Mouse (Mus musculus): ENCODE data around the gene Olfr49. TPM values are rescaled to one million over a fixed set of nuclear protein-coding genes. Genes with fewer than 3 reads are reported as not detected.

Olfr49 gene
- polyA plus RNA-seq (2015; fragmentation: Nextera tagmentation; extraction: Ambion mirVana): not detected in 2 replicates

DNA sequence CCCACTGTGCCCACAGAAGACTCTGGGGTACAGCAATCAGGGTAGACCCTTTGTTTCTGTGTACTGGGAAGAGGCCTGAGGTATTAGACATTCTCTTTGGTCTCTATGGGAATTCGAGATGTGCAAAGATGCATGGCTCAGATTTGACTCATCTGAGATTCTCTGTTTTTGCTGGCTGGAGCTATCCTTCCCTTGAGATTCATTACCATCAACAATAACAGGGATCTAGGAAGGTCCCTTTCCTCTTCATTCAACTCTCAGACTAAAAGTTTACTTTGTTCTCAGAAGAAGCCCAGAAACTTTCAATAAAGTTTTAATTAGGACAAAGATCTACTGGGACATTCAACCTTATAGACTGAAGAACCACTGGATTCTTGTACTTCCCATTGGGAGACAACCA, at the start of gene Olfr49:
Olfr49 (minus strand) TSS at position 101 of the 400 bp plus-strand sequence.
- Histone ChIP-seq H3K4me3 (replicated peaks) (no peak within 1 kb of the TSS), H3K27ac (no peak within 1 kb of the TSS), H3K9ac (replicated peaks) (no peak within 1 kb of the TSS), H3K36me3 (no peaks in the 10 kb centered on the region), H3K4me1 (replicated peaks) (no peaks in the 10 kb centered on the region), H3K27me3 (no peaks in the 10 kb centered on the region), H3K9me3 (no peaks in the 10 kb centered on the region), H3K4me2 (replicated peaks) (no peak within 1 kb of the TSS)
- 78% methylated on average over 1 of the region's 1 CpGs for WGBS
- ATAC-seq: no peak

DNA sequence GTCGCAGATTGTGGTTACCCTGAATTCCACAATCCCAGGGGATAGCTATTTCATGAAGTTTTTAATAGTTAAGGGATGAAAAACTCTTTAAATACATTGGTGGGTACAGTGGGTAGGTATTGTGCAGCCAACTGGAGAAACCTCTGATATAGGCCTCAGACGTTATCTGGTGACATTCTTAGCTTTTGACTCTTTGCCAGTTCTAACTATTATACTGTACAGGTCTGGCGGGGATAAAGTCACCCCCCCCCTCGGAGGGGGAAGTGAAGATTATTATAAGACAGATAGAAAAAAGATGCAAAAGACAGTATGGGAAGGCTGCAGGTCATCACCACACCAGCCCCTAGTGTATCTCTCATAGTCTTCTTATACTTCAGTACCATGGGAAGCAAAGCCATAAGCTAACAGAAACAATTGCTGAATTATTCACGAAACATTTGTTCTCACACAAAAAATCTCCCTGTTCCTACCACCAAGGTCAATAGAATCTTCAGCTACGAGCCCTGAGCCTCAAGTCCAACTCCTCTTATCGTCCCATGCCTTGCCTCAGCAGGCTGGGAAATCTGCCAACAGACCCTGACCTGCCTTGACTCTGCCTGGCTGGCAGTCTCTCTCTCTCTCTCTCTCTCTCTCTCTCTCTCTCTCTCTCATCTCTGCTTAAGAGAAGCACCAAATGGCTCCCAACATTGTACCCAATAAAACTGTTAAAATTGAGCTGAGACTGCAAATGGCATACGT, 48.9 kb upstream of the Olfr49 start:
- no peaks in the 10 kb centered on the region for H3K9me3 ChIP-seq
- 80% methylated on average over 8 of the region's 8 CpGs for WGBS
- H3K4me1 ChIP-seq (replicated peaks): peaks cover 10% of the 10 kb centered on the region; the same call in 1 of the 2 replicates
- H3K27me3 ChIP-seq: no peaks in the 10 kb centered on the region
- no peak overlapping the region for H3K4me3 ChIP-seq (replicated peaks)
- no peak overlapping the region for H3K4me2 ChIP-seq (replicated peaks)
- no peaks in the 10 kb centered on the region for H3K36me3 ChIP-seq
- H3K9ac ChIP-seq (replicated peaks): no peak overlapping the region
- ATAC-seq: no peak
- H3K27ac ChIP-seq: no peak overlapping the region

DNA sequence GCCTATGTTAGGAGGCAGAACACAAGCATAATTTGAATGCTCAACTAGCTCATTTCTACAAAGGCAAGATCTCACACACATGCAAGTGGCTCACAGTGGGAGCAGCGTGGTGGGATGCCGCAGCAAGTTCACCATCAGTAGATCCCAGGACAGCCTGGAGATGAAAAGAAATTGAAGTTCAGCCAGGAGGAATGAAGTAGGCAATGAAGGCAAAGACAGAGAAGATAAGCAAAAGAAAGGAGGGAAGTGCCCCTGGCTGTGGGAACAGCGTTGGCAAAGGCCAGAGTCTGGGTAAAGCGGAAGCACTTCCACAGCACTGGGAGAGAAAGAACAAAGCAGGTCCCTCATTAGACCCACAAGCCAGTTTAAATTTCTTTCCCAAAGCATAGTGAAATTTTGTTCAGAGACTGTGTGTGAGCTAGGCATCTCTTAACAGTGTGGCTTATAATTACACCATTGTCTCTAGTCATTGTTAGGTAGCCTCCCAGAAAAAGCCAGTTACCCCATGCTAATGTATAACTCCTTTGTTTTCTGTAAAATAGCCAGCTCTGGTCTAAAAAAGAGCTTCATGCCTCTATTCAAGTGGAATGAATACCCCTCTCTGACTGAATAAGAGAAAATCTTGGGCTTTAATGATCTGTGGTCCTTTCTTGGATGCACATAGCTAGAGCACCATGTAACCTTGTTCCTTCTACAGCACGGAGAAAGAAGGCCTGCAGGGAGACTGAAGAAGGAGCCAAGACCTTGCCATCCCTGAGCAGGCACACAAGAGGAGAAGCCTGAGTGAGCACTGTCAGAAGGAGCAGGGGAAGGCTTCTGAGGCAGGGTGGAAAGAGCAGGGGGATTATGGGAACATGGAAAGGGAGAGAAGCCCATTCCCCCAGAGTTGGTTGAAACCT, 47.7 kb upstream of the Olfr49 start:
- no peak overlapping the region for H3K4me3 ChIP-seq (replicated peaks)
- H3K9ac ChIP-seq (replicated peaks): no peak overlapping the region
- no peaks in the 10 kb centered on the region for H3K27me3 ChIP-seq
- 41% methylated on average over 5 of the region's 5 CpGs for WGBS
- no peaks in the 10 kb centered on the region for H3K36me3 ChIP-seq
- peak; percentile 63 for ATAC-seq
- no peaks in the 10 kb centered on the region for H3K9me3 ChIP-seq
- H3K27ac ChIP-seq: peak overlapping the region; percentile 30
- peaks cover 10% of the 10 kb centered on the region; the same call in 1 of the 2 replicates for H3K4me1 ChIP-seq (replicated peaks)
- H3K4me2 ChIP-seq (replicated peaks): no peak overlapping the region

DNA sequence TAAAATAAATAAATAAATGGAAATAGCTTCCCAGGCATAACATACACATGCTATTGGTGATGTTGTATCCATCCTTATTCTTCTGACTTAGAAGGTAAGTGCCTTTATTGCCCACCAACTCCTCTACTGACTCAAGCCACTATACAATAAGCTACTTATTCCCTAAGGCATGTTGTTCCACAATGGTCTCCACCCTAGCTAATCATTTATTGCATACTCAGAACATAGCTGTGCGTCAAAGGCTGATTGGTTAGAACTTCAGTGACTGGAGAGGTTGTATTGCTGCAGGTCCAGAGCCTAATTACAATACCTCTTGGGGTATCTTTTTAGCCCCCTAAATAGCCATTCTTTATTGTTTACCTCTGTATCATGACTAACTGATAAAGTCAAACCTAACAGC, 46.4 kb upstream of the Olfr49 start:
- no peaks in the 10 kb centered on the region for H3K36me3 ChIP-seq
- ATAC-seq: no peak
- H3K4me3 ChIP-seq (replicated peaks): no peak overlapping the region
- no peak overlapping the region for H3K9ac ChIP-seq (replicated peaks)
- H3K4me1 ChIP-seq (replicated peaks): peaks cover 10% of the 10 kb centered on the region; the same call in 1 of the 2 replicates
- no peaks in the 10 kb centered on the region for H3K27me3 ChIP-seq
- H3K4me2 ChIP-seq (replicated peaks): no peak overlapping the region
- 89% methylated on average over 1 of the region's 1 CpGs for WGBS
- no peak overlapping the region for H3K27ac ChIP-seq
- H3K9me3 ChIP-seq: no peaks in the 10 kb centered on the region

DNA sequence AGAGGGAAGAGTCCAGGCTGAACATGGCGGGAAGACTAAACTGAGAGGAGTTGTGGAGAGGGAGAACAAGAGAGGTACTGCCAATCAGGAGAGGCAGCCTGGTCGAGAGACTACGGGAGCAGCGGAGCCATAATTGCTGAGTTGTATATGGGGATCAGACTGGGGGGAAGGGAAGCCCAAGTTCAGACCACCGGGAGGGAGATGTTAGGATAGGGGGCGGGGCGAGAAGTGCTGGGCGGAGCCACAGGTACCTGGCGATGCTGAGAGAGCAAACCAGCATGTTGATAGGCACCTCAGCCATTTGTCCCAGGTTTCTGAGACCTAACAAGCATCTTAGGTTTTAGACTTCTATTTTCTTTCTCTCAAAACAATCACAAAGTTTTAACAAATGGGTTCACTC, 44.5 kb upstream of the Olfr49 start:
- no peak for ATAC-seq
- no peak overlapping the region for H3K4me2 ChIP-seq (replicated peaks)
- 62% methylated on average over 9 of the region's 9 CpGs for WGBS
- no peak overlapping the region for H3K4me3 ChIP-seq (replicated peaks)
- no peaks in the 10 kb centered on the region for H3K9me3 ChIP-seq
- no peaks in the 10 kb centered on the region for H3K27me3 ChIP-seq
- H3K9ac ChIP-seq (replicated peaks): no peak overlapping the region
- H3K4me1 ChIP-seq (replicated peaks): peaks cover 10% of the 10 kb centered on the region; the same call in 1 of the 2 replicates
- H3K27ac ChIP-seq: no peak overlapping the region
- no peaks in the 10 kb centered on the region for H3K36me3 ChIP-seq

DNA sequence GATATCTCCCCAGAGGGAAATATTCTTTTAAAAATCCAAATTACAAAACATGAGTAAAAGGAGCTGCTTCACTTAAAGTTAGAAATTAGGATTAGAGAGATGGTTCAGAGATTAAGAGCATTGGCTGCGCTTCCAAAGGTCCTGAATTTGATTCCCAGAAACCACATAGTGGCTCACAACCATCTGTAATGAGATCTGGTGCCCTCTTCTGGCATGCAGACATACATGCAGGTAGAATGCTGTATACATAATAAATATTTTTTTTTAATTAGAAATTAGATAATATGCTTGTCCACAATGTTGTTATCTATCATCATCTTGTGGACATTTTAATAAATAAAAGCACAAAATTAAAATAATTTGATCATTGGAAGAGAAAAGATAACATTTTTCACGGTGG, 43.8 kb upstream of the Olfr49 start:
- Histone ChIP-seq H3K27me3 (no peaks in the 10 kb centered on the region), H3K4me2 (replicated peaks) (no peak overlapping the region), H3K4me1 (replicated peaks) (peaks cover 9% of the 10 kb centered on the region; the same call in 1 of the 2 replicates), H3K27ac (no peak overlapping the region), H3K4me3 (replicated peaks) (no peak overlapping the region), H3K9me3 (no peaks in the 10 kb centered on the region), H3K36me3 (no peaks in the 10 kb centered on the region), H3K9ac (replicated peaks) (no peak overlapping the region)
- WGBS: 84% methylated on average over 2 of the region's 2 CpGs
- no peak for ATAC-seq

DNA sequence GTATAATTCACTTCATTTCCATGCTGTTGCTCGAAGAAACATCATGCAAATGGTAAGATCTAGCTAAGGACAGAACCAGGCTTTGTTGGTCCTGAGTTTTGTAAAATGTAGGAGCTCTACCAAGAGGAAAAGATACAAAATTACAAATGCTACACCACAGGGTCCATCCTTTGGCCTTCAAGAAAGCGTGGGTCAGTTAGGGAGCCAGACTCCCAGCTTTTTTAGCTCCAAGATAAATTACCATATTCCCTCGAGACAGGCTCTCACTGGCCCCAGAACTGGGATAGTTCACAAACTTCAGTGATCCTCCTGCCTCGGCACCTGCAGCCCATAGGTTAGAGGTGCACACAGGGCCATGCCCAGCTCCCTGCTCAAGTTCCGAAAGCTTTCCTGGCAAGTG, 39.7 kb upstream of the Olfr49 start:
- no peak overlapping the region for H3K4me3 ChIP-seq (replicated peaks)
- H3K4me2 ChIP-seq (replicated peaks): no peak overlapping the region
- no peaks in the 10 kb centered on the region for H3K4me1 ChIP-seq (replicated peaks)
- H3K9me3 ChIP-seq: no peaks in the 10 kb centered on the region
- no peaks in the 10 kb centered on the region for H3K27me3 ChIP-seq
- ATAC-seq: no peak
- no peak overlapping the region for H3K27ac ChIP-seq
- H3K9ac ChIP-seq (replicated peaks): no peak overlapping the region
- 86% methylated on average over 5 of the region's 5 CpGs for WGBS
- H3K36me3 ChIP-seq: no peaks in the 10 kb centered on the region

DNA sequence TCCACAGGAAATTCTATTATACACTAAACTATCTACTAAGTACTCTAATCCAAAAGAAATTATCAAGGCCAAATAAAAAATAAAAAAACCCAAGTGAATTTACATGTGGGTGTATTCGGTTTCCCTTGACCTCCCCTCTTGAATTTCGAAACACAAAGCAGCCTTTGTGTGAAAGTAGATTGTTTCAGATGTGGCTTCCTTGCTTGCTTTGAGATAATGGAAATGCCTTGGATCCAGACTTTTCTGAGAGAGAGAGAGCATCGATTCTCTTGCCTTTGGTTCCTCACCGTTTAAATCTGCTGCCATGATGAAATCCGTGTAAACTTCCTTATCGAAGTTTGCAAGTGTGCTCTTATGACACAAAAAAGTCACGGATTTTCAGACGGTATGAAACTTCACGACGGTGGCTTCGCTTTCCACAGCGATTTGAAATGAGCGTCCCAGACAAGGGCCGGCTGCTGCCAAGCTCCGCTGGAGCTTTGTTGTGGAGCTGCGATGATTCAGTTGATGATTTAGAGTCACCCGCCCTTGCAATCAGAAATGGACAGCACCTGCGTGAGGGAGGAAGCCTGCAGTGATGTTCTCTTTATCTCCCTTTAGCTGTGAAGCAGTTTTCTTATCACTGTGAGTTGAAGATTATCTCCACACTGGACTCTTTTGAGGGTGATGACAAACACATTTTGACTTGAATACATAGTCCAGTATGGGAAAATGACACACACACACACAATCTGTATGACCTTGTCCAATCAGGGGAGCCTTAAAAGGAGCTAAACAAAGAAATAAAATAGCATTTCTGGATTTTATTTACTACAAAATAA, 37.0 kb upstream of the Olfr49 start:
- H3K9me3 ChIP-seq: no peaks in the 10 kb centered on the region
- no peaks in the 10 kb centered on the region for H3K4me1 ChIP-seq (replicated peaks)
- 67% methylated on average over 18 of the region's 18 CpGs for WGBS
- H3K9ac ChIP-seq (replicated peaks): no peak overlapping the region
- H3K4me3 ChIP-seq (replicated peaks): no peak overlapping the region
- no peaks in the 10 kb centered on the region for H3K36me3 ChIP-seq
- no peak overlapping the region for H3K4me2 ChIP-seq (replicated peaks)
- no peak for ATAC-seq
- H3K27ac ChIP-seq: no peak overlapping the region
- H3K27me3 ChIP-seq: no peaks in the 10 kb centered on the region

DNA sequence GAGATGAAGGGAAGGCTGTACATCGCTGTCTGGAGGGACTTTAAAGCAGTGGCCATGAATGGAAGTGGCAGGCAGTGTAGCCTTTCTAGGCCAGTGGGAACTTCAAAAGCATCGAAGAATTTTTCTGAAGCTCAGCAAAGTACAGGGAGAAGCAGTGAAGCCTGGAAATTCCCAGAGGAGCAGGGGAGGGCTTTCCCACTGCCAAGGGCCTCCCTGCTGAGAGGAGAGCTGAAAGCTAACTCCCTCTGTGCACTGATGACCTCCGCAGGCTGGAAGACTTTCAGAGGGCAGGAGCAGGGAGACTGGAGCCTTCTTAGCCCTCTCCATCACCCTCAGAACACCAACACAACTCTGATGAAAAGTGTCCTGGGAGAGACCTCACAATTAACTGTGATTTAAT, 27.0 kb upstream of the Olfr49 start:
- Histone ChIP-seq H3K9me3 (no peaks in the 10 kb centered on the region), H3K27me3 (no peaks in the 10 kb centered on the region), H3K4me3 (replicated peaks) (no peak overlapping the region), H3K9ac (replicated peaks) (no peak overlapping the region), H3K4me1 (replicated peaks) (no peaks in the 10 kb centered on the region), H3K4me2 (replicated peaks) (no peak overlapping the region), H3K27ac (no peak overlapping the region), H3K36me3 (no peaks in the 10 kb centered on the region)
- WGBS: 31% methylated on average over 3 of the region's 3 CpGs
- ATAC-seq: no peak

DNA sequence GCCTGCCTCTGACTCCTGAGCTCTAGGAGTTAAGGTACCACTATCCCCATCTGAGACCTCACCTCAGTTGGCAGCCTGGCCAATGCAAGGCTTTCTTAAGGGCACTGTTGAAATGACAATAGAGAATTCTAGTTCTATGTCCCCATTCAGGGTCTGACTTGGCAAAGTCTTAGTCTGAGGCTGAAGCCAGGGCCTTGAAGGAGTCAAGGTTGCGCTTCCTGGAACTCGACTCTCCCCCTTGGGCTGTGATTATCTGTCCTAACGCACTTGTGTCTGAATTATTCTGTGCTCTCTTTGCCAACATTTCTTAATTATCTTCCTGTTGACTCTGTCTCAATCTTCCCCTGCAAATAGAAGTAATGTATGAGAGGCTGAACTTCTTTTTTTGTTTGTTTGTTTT, 15.9 kb upstream of the Olfr49 start:
- Histone ChIP-seq H3K4me1 (replicated peaks) (no peaks in the 10 kb centered on the region), H3K9ac (replicated peaks) (no peak overlapping the region)

DNA sequence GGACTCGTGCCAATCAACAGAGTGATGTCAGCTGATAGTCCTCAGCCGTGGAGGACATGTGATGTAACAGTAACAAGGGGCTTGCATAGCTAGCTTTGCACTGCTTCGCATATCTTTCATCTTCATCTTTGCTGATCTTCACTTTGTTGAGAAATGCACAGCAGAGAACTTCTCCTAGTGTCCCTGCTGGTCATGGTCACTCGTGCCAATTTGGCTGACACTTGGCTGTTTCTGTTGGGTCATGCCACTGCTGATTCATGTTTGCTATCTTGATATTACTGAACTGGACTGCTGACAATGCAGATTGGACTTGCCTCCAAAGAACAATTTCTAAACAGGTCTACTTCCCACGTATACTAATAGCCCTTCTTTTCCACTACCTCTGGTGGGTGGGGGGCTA, 15.4 kb upstream of the Olfr49 start:
- Histone ChIP-seq H3K36me3 (no peaks in the 10 kb centered on the region), H3K27ac (no peak overlapping the region), H3K4me3 (replicated peaks) (no peak overlapping the region), H3K4me2 (replicated peaks) (no peak overlapping the region), H3K9me3 (peaks cover 5% of the 10 kb centered on the region; the same call in 1 of the 2 replicates), H3K4me1 (replicated peaks) (no peaks in the 10 kb centered on the region), H3K9ac (replicated peaks) (no peak overlapping the region), H3K27me3 (no peaks in the 10 kb centered on the region)
- ATAC-seq: no peak
- WGBS: 84% methylated on average over 5 of the region's 5 CpGs

More for the DNA sequence above, 15.9 kb upstream of the Olfr49 start:
- Histone ChIP-seq H3K4me3 (replicated peaks) (no peak overlapping the region), H3K9me3 (peaks cover 5% of the 10 kb centered on the region; the same call in 1 of the 2 replicates), H3K36me3 (no peaks in the 10 kb centered on the region), H3K4me2 (replicated peaks) (no peak overlapping the region), H3K27me3 (no peaks in the 10 kb centered on the region), H3K27ac (no peak overlapping the region)
- 92% methylated on average over 3 of the region's 3 CpGs for WGBS
- ATAC-seq: no peak
